Mouse (Mus musculus) thymus, postnatal 25 days (tissue): Measurements from ENCODE around the gene Ptpn14.
"Not testable (repeated sequence)": the region's sequence is repeated elsewhere in the genome, so short reads cannot be mapped to it uniquely, and the experiment has no call there.

Source experiments
- DNase-seq: peaks from one replicate; pipeline ENCODE4 v3.0.0; 2022

Ptpn14 gene

DNA sequence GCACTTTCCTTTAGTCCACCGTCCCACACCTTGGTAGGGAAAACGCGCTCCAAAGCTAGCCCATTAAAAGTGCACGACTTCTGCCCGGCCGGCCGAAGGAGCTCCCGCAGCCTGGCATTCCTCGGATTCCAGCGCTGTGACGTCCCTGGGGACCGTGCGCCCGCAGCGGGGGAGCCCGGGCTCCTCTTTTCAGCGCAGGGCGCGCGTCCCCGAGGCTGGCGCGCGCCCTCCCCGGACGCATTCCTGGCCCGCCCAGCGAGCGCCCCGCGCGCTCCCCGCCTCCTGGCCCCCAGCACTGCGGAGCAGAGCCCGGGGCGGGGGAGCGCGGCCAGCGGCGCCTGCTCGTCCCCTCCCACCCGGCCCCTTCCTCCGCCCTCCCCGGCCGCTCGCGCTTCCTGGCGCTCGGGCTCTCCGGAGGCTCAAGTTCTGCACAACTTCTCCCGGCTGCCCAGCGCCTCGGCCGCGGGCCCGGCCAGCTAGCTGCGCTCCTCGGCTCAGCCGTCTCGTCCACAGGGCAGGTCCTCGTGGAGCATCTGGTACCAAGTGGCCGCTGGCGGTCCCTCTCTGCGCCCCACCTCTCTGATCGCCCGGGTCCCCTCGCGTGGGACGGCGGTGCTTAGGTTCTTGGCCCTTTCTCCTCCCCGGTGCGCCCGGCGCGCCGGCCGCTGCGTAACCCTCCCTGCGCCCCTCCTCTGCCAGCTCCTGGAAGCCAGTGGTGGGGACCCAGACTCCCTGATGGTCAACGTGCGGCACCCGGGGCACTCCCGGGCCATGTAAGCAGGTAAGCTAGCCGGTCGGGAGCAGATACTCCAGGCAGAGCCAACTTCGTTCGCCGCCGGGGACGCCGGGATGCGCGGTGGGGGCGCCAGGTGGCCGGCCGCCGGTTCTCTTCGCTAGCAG is at the start of gene Ptpn14:
Gene Ptpn14, plus strand, starts transcription at position 385 of the 900 bp plus-strand sequence.
- DNase-seq = peak; percentile 69

DNA sequence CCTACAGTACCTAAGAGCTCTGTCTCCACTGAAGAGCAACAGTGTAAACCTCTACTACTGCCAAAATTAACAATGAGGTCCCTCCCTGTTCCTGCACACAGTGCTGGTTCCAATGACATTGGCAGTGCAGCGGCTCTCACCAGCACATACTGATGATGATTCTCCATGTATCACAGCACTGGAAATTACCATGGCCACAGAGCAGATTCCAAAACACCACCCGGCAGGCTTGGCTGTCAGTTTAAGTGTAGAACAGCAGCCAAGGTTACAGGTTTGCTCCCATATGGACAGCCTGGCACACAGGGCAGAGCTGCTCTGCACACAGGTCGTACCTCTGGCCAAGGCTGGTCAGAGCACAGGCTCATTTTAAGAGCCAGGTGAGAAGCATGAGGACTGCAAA is 48.5 kb upstream of the Ptpn14 start:
- no peak for DNase-seq

DNA sequence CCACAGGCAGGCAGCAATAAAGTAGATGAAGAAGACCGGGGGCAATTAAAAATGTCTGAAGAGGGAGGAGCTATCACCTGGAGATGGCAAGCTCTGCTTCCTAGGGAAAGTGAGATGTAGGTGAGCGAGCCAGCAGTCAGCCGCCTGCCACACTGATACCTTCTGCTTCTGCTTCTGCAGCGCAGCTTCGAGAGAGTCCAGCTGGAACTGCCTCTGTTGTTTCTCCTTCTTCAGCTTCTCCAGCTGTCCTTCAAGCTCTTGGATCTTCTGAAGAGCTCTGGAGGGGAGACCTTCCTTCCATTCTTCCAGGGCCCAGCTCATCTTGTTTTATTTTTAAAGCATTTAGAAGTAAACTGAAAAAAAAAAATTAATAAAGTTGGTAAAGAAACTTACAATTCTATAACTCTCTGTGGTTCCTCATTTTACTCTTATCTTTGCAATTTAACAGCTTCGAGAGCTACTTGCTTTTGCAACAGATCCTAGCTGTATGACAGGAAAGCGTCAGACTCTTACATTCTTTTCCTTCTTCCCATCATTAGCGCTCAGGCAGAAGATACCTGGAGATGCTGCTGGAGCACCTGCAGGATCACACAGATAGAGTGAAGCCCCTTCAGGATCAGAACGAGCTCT is 43.2 kb upstream of the Ptpn14 start:
- no peak for DNase-seq

DNA sequence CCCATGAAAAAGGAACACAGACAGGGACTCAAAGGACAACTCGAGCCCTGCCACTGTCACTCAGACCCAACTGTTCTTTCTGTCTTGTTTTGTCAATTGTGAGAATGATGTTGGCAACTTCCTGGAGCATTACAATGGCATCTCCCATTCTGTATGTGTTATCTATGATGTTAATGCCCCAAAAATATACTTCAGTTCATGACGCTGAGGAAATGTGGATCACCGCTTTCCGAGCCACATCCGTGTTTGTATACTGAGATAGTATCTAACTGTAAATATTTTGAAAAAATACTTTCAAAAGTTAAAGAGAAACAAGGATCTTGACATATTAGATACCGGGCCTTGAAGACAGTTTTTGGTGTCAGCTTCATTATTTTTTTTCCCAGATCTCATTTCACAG is 42.0 kb upstream of the Ptpn14 start:
- DNase-seq = no peak

DNA sequence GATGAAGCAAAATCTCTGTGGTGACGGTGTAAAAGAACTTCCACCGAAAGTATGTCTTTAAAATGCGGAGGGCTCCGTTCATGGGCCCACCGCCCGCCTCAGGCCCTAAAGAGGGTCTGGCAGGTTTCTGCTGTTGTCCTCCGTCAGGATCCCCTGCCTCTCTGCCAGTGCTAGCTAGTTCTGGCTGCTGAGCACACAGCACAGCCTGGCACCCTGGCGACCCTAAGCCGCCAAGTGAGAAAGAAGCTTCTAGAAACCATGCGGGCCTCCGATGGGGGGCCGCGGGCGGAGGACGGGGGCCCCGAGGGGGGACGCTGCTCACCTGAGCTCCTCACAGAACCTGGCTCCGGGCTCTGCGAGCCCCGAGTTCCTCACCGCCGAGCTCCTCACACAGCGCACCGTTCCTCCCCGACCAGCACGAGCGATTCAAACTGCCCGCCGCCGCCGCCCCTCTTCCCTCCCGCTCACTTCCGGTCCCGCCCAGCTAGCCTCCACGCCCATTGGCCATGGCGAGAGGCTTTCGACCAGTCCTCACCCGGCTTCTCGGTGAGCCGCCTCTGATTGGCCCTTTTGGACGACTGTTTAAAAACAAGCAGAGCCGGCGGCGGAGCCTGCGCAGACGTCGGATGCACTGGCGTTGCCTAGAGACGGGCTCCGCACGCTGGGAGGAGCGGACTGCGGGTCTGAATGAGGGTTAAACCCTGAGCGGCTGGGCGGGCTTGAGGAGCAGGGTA is 40.2 kb upstream of the Ptpn14 start, which contains the start of gene Cenpf:
Gene Cenpf, minus strand, starts transcription at position 433 of the 734 bp plus-strand sequence.
- DNase-seq = peak; percentile 97

DNA sequence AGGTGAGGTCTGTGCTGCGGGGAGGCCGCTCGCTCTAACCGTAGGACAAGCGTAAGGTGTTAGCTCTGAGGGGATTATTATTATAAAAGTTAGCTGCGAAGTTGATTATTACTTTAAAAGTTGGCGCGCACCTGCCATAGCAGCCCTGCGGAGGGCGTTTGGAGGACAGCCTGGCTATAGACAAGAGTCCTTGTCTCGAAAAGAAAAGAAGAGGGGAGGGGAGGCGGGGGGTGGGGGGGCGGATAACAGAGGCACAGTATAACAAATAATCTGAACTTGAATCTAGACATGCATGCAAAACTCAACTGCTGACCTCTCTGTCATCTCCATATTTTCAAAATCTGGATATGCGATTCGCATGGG is 39.7 kb upstream of the Ptpn14 start:
- no peak for DNase-seq

DNA sequence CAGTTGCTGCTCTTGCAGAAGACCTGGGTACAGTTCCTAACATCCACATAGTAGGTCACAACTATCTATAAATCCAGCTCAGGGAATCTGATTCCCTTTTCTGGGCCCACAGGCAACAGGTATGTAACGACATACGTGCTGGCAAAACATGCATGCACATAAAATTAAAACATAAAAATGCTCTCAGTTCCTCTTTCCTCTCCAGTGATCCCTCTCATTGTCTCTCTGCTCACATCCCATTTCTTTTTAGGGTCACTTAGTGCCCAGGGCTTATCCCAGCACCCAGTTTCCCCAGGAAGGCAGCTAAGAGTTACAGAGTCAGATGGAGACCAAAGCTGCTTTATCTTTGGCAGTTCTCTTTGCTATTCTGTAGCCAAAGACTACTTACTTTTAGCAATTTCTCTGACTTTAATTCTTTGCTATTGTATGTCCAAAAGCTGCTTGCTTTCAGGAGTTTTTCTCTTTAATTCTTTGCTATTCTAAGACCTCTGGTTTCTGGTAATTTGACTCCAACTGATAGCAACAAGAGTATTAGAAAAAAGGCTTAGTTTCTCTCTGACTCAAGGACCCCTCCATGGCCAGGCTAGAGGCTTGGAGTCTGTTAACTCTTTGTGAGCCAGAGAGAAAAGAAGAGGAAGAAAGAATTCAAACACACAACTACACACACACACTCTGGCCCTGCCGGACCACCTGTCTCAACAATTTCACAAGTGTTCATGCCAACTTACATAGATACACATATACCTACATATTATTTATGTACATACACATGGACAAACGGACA is 38.8 kb upstream of the Ptpn14 start:
- DNase-seq = no peak

DNA sequence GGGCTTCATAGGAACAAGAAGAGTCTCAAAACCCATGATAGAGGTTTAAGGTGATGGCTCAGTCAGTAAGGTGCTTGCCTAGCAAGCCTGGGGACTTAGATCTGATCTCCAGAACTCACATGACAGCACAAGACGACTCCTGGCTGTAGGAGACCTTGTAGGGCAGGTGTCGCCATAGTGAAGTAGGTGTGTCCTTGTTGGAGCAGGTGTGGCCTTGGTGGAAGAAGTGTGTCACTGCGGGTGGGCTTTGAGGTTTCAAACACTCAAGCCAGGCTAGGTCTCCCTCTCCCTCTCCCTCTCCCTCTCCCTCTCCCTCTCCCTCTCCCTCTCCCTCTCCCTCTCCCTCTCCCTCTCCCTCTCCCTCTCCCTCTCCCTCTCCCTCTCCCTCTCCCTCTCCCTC is 35.6 kb upstream of the Ptpn14 start:
- DNase-seq = not testable (repeated sequence)

DNA sequence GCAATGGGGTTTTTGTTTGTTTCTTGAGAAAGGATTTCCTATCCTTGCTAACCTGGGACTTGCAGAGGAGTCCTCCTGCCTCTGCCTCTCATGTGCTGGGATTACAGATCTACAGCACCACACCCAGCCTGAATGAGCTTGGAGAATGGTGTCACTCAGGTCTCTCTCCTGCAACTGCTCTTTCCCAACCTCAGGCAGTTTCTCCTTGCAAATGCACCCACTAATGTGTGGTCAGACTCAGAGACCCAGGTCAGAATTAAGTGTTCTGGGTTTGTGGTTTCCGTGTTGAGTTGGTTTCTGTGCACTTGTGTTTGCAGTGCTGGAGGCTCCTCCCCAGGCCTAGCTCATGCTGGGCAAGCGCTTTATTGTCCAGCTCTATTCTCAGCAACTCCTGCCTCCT is 33.7 kb upstream of the Ptpn14 start:
- no peak for DNase-seq

DNA sequence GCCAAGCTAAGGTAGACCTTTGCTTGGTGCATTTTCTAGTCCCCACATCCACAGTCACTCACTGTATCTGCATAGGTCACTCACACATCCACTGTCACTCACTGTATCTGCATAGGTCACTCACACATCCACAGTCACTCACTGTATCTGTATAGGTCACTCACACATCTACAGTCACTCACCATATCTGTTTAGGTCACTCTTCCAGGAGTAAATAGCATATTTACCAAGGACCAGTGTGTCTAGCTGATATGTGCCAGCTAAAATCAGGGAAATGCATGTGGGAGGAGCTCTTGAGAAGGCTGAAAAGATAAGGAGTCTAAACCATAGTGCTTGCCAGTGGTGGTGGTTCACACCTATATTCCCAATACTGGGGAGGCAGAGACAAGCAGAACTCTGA is 32.7 kb upstream of the Ptpn14 start:
- no peak for DNase-seq

DNA sequence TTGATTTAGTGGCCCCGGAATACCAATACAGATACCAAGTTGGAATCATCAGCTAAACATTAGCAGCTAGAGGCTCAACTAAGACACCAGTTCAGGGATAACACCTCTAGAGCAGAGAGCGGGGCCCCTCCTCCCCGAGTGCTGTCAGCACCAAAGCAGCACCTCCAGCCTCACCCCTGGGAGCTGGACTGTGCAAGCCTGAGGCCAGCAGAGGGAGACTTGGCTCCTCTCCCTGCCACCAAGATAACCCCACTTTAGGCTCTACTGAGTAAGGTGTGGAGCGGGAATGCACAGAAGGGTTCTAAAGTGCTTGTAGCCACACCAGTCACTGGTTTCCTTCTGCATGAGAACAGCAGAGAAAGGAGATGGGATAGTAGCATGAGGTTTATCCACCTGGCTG is 29.7 kb upstream of the Ptpn14 start:
- DNase-seq = no peak

DNA sequence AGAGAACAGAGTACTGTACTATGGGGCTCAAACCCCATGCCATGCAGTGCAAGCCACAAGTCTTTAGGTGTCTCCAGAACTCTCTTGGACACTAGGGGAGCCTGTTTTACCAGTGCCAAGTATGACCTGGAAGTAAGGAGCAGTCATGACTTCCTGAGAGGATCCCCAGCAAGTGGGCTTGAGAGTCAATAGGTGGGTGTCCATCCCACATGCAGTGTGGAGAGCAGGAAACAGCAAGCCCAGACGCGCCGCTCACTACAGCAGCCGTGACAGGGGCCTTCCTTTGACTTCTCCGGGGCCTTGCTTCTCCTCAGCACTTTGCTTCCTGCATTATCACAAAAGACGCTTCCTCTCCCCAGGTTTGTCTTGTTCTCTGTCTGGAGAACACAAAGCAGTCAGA is 27.9 kb upstream of the Ptpn14 start:
- no peak for DNase-seq

DNA sequence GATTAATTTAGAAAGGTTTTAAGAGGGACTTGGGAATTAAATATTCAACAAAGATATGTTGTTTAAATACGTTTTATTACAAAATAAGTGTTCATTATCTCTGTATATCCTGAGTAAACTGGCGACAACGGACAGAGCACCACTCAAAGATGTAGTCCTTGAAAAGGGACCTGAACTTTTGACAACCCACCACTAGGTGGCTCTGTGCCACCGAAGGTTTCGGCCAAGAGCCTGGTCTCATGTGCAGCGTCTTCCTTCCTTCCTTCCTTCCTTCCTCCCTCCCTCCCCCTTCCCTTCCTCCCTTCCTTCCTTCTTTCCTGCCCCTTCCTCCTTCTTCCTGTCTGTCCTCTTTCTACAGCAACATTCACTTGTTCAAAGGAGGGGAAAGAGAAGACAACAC is 27.1 kb upstream of the Ptpn14 start:
- DNase-seq = peak; percentile 74

DNA sequence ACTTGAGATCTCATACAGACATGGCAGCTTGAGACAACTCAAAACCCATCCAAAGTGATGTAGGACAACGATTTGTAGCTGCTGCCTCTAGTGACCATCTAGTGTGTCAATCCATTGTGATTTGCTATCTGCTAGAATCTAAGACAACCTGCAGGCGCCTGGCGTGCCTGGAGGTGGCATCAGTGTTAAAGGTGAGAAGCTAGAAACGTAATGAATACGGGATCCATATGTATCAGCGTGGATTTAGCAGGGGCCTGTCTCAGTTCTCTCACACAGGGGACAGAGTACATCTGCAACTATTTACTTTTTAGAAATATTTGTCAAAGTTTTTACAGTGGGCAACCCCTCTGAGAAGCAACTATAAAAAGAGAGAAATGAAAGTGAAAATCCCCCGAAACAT is 24.9 kb upstream of the Ptpn14 start:
- DNase-seq = peak; percentile 68

DNA sequence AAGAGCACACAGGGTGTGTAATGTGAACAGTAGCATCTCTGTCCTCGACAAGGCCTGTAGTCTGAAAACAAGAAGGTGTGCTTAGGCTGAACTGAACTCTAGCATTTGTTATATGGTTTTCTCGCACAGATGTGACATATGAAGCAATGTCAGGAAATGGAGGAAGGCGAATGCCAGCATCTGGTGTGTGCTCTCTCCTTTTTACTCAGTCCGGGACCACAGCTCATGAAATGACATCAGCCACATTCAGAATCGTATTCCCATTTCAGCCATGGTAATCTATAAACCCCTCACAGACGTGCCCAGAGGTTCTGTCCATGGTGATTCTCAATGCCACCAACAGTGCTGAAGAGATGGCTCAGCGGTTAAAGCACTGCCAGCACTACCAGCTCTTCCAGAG is 24.5 kb upstream of the Ptpn14 start:
- DNase-seq = no peak

DNA sequence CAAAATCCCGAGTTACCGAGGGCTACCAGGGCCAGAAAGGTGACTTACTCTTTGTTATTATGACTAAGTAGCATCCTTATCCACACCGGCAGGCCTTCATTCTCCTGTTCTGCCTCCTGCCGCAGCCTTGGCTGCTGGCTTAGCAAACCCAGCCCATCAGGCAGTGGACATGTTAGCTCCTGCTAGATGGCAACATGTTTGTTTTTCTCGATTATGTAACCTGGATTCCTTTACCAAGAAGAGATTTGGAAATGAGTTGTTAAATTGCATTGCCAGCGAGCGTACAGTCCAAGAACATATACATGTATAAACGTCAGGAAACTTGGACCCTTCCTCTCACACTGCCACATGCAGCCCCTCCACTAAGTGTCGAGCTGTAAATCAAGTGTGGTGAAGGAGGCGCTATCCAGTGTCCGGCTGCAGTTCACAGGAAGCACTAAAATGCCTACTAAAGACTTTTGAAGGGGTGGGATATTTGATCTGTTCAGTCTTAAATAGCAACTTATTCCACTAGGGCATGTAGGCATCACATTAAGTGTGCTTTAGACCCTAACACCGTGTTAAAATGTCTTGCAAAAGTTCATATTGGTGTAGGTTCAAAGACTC is 21.9 kb upstream of the Ptpn14 start:
- DNase-seq = no peak

DNA sequence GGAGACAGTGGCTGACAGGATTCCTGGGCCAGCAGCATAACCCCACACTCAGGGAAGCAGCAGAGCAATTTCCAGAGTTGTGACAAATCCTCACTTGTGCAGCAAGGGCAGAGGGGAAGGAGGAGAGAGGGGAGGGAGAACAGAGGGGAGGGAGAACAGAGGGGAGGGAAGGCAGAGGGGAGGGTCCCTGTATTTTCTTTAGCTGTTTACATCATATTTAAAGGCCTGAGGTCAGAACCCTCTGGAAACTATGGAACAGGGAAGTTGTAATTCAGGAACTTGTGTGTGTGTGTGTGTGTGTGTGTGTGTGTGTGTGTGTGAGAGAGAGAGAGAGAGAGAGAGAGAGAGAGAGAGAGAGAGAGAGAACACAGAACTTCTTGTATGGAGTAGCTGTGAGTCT is 21.1 kb upstream of the Ptpn14 start:
- DNase-seq = no peak

DNA sequence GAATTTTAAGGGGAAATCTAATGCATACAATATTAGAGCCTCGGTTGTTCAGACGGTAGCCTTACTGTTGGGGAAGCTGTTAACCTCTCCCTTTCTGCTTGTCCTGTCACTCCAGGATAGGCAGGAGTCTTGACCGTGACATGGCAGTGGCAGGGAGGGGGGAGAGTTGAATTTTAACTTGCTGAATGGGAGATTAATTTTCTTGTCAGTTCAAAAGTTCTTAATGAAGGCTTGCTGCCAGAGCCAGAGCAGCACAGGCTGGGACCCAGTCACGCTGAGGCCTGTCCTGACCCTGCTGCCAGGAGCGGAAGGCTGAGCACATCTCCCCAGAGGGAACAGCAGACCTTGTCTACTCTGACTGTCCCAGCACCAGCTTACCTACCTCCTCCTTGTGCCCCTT is 20.6 kb upstream of the Ptpn14 start:
- DNase-seq = no peak

DNA sequence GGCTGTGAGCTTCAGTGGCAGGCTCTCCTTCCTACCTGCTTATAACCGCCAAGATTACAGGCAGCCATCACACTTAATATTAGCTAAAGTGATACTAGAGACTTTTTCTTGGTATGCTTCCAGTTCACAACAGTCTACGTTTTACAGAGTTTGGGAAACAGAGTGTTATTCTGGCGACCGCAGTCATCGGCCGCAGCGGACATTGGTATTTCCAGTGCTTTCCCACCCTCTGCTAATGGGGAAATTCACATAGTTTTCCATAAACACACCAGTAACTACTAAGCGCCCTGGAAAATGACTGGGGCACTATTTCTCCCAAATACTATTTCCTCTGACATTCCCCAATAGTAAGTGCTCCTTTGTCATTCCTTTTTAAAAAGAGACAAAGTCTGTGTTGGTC is 19.1 kb upstream of the Ptpn14 start:
- DNase-seq = no peak

DNA sequence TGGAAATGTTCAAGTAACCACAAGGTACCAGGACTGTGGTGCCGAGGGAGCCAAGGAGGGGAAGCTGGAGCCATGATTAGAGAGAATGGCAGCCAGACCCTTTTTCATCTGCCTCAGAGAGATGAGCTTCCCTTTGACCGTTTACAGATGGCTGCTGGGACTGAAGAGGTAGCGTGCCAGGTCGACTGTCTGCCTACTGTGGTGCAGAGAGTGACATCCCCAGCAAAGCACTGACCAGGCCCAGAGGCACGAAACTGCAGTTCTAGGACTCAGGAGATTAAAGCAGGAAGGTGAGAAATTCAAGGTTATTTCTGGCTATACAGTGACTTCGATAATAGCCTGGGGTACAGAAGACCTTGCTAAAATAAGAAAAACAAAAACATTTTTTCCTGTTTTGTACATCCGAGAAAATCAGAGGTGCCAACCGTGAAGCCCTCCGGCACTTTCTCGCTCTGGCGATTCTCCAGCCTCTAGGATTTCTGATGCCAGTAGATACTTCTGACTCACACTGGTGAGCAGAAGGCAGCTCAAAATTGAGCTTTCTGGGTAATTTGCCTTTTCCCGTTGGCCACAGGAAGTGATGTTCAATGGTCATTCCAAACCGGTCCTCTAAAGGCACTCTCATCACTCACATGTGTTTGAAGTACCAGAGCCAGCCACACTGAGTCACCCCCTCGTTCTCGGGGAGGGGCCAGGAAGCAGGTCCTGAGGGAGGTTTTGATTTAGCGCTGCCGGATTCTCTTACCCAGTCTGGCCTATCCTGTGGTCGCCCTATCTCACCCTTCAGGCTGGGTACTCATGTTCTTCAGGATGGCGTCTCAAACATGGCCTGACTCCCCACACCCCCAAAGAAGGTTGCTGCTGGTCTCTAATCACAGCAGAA is 11.9 kb upstream of the Ptpn14 start:
- DNase-seq = no peak

DNA sequence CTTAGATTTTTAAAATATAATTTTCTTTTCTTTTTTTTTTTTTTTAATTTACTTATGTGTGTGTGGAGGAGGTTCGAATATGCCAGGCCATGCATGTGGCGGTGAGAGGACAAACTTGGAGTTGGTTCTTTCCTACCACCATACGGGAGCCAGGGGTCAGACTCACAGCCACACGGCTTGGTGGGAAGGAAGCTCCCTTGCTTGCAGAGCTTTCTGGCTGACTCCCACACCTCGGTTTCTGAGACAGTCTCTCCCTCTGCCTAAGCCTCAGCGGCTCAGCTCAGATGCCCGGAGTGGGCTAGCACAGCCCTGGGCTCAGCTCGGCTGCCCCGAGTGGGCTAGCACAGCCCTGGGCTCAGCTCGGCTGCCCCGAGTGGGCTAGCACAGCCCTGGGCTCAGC is 10.5 kb upstream of the Ptpn14 start:
- DNase-seq = no peak

DNA sequence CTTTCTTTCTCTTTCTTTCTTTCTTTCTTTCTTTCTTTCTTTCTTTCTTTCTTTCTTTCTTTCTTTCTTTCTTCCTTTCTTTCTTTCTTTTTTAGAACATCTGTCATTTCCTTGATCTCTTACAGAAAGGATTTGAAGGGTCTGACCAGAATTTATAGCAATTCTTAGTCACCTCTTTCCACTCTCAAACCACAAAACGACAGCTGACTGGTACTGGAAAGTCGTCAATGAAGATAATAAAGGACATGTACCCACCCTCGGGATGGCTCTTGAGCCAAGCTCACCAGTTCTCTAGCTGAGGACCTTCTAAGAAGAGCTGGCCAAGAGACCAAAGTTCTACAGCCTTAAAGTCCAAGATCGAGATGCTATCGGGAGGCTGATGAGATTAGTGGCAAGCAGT is 9.5 kb upstream of the Ptpn14 start:
- DNase-seq = no peak
